Mouse (Mus musculus): ENCODE data around the gene Gm21858. TPM values are rescaled to one million over a fixed set of nuclear protein-coding genes. Genes with fewer than 3 reads are reported as not detected.
"Not testable (repeated sequence)": the region's sequence is repeated elsewhere in the genome, so short reads cannot be mapped to it uniquely, and the experiment has no call there.

The Gm21858 gene
- total RNA-seq (2014; rRNA removed) (not detected in 2 replicates), polyA plus RNA-seq (2015; fragmentation: Nextera tagmentation; extraction: Ambion mirVana) (not detected in 2 replicates)

DNA sequence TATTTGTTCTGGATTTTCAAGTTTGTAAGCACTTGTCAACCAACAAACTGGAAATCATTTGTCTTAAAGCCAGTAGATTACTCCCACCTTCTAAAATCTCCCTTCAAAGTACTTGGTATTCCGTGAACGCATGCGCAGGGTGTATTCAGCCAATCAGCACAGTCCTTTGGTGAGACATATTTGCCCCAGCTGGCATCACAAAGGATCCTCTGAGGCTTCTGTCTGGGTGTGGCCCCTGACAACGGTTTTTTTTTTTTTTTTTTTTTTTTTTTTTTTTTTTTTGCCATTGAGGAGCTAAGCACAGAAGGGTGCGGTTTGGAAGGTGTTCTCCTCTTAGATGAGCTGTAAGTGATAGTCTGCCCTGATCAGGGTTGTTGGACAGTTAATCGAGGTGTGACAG, at the start of gene Gm21858:
TSS of gene Gm21858 (plus strand) at position 301 of the 400 bp plus-strand sequence.
- not testable (repeated sequence) for H3K36me3 ChIP-seq (ENCODE audit: insufficient read depth, low read length); DNase-seq (ENCODE audit: low spot score); H3K4me1 ChIP-seq (ENCODE audit: insufficient read depth, low read length); H3K9ac ChIP-seq (replicated peaks; ENCODE audit: low read length); H3K4me2 ChIP-seq (ENCODE audit: low read depth, low read length); H3K9me3 ChIP-seq (ENCODE audit: low read length); ATAC-seq; H3K27me3 ChIP-seq (ENCODE audit: insufficient read depth, low read length); H3K4me3 ChIP-seq (ENCODE audit: low read length); H3K27ac ChIP-seq
- no CpG with 5 or more reads among the region's 6 CpGs for WGBS

Data from hindbrain, postnatal 0 days (tissue).